Mouse (Mus musculus) CH12.LX (cell line): ENCODE results near the gene Mfsd5.
A peak's percentile ranks its signal among the peaks of the same experiment; 100 is the strongest.

Experiments used
- BHLHE40 ChIP-seq: IDR thresholded peaks from 2 replicates; pipeline ENCODE4 v1.6.1; 2011; ENCODE audit warnings: mild to moderate bottlenecking, low read depth, low read length, improper control_type of control experiment
- CTCF ChIP-seq, 2 experiments: IDR thresholded peaks in 1 of 2; conservative IDR thresholded peaks in 1 of 2; 2 replicates each; pipeline ENCODE4 v1.5.1; 2011 to 2012; ENCODE audit warnings: low read depth in 2 of 2, low read length in 2 of 2, improper control_type of control experiment in 1 of 2, inconsistent platforms in 1 of 2, mild to moderate bottlenecking in 1 of 2, moderate library complexity in 1 of 2
- ETS1 ChIP-seq: conservative IDR thresholded peaks from 2 replicates; pipeline ENCODE4 v1.6.1; 2012; ENCODE audit warnings: low read depth, mild to moderate bottlenecking, inconsistent platforms, low read length, improper control_type of control experiment, moderate library complexity
- JUND ChIP-seq: conservative IDR thresholded peaks from 2 replicates; pipeline ENCODE4 v1.6.1; 2011; ENCODE audit warnings: low read depth, low read length, improper control_type of control experiment
- MAFK ChIP-seq: IDR thresholded peaks from 2 replicates; pipeline ENCODE4 v1.6.1; 2011; ENCODE audit warnings: low read length, improper control_type of control experiment; ENCODE audit not compliant: insufficient replicate concordance
- POLR2A ChIP-seq: IDR thresholded peaks from 2 replicates; pipeline ENCODE4 v1.6.1; 2011; ENCODE audit warnings: low read depth, mild to moderate bottlenecking, improper control_type of control experiment, low read length
- POLR2AphosphoS2 ChIP-seq: IDR thresholded peaks from 2 replicates; pipeline ENCODE4 v1.6.1; 2011; ENCODE audit warnings: low read depth, low read length, improper control_type of control experiment
- UBTF ChIP-seq: IDR thresholded peaks from 2 replicates; pipeline ENCODE4 v1.6.1; 2012; ENCODE audit warnings: low read depth, mild to moderate bottlenecking, inconsistent platforms, low read length, improper control_type of control experiment, moderate library complexity
- USF2 ChIP-seq: conservative IDR thresholded peaks from 2 replicates; pipeline ENCODE4 v1.6.1; 2011; ENCODE audit warnings: low read depth, low read length, improper control_type of control experiment

GRCm38 (mm10) chr15:102230408-102231321 lies 48.6 kb upstream of the Mfsd5 start:
- no peak for TF ChIP-seq CTCF (conservative IDR thresholded peaks at IDR 0.05 in 1 of 2, IDR thresholded peaks at IDR 0.05 in 1 of 2; ENCODE audit: low read depth in 2 of 2, low read length in 2 of 2)
- TF ChIP-seq ETS1: peak; percentile 42
- TF ChIP-seq BHLHE40: peak; percentile 77
- no peak for TF ChIP-seq UBTF
- no peak for TF ChIP-seq POLR2A
- no peak for TF ChIP-seq USF2
- TF ChIP-seq JUND: peak; percentile 33; the same call in 1 of the 2 replicates
- no peak for TF ChIP-seq MAFK
- no peak for TF ChIP-seq POLR2AphosphoS2
